Mouse (Mus musculus): Measurements from ENCODE around the gene Ndrg4. TPM values are rescaled to one million over a fixed set of nuclear protein-coding genes. Genes with fewer than 3 reads are reported as not detected.

The Ndrg4 gene
- polyA plus RNA-seq, 1 experiment from 2014 or later = 10.1 TPM

- ATAC-seq = no peak
- no peaks in the 10 kb centered on the region for H3K4me1 ChIP-seq (ENCODE audit: insufficient read depth, low read depth, low read length)
- no peaks in the 10 kb centered on the region for H3K9me3 ChIP-seq (ENCODE audit: low read length)
- 82% methylated on average over 6 of the region's 6 CpGs for WGBS
- no peak overlapping the region for H3K4me2 ChIP-seq (replicated peaks; ENCODE audit: low read depth, low read length)
- peaks cover 11% of the 10 kb centered on the region for H3K27me3 ChIP-seq (replicated peaks; ENCODE audit: insufficient read depth, low read length)
- no peak overlapping the region for H3K4me3 ChIP-seq (ENCODE audit: low read depth, low read length)
- DNase-seq (ENCODE audit: low spot score) = no peak
- H3K9ac ChIP-seq (replicated peaks; ENCODE audit: low read depth) = no peak overlapping the region
- no peaks in the 10 kb centered on the region for H3K36me3 ChIP-seq (ENCODE audit: insufficient read depth, low read length)
- no peak for TF ChIP-seq EP300 (IDR thresholded peaks at IDR 0.05)
- no peak for TF ChIP-seq CTCF (IDR thresholded peaks at IDR 0.05)
- no peak overlapping the region for H3K27ac ChIP-seq (ENCODE audit: low read length)
These were observed 4.9 kb upstream of the Ndrg4 start for GRCm38 (mm10) chr8:95671861-95672260.

GRCm38 (mm10) chr8:95672811-95673210 lies 4.0 kb upstream of the Ndrg4 start:
- Histone ChIP-seq H3K4me1 (ENCODE audit: insufficient read depth, low read depth, low read length) (0 out of 2 replicates have a peak, but pooled peaks cover 7% of the 10 kb centered on the region), H3K9ac (replicated peaks; ENCODE audit: low read depth) (no peak overlapping the region), H3K27me3 (replicated peaks; ENCODE audit: insufficient read depth, low read length) (peaks cover 20% of the 10 kb centered on the region), H3K27ac (ENCODE audit: low read length) (no peak overlapping the region), H3K4me3 (ENCODE audit: low read depth, low read length) (no peak overlapping the region), H3K36me3 (ENCODE audit: insufficient read depth, low read length) (no peaks in the 10 kb centered on the region), H3K4me2 (replicated peaks; ENCODE audit: low read depth, low read length) (no peak overlapping the region), H3K9me3 (ENCODE audit: low read length) (no peaks in the 10 kb centered on the region)
- ATAC-seq (no peak), DNase-seq (ENCODE audit: low spot score) (no peak)
- TF ChIP-seq EP300 (IDR thresholded peaks at IDR 0.05) = no peak
- TF ChIP-seq CTCF (IDR thresholded peaks at IDR 0.05) = no peak
- WGBS = 67% methylated on average over 5 of the region's 5 CpGs

DNA sequence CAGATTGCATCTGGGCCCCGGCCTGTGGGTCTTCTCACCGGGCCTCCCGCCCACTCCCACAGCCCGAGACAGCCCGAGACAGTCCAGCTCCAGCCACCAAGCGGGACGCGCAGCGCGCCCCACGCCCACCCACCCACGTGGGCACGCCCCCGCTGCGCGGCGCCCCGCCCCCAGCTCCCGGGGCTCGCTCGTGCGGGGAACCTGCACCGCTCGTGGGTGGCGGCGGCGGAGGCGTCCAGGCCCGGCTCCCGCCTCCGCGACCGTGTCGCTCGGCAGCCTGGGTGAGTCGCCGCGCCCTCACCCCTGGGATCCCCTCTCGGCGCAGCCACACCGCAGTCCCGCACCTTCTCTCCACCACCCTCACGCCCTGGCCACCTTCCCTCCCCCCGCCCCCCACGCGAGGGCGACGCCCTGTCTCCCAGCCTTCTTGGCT lies 827 bp downstream of the Ndrg4 start:
- H3K27me3 ChIP-seq (replicated peaks; ENCODE audit: insufficient read depth, low read length) = peaks cover 33% of the 10 kb centered on the region
- no peak for DNase-seq (ENCODE audit: low spot score)
- 0 out of 2 replicates have a peak overlapping the region, but pooled peaks have one; percentile 16 for H3K9ac ChIP-seq (replicated peaks; ENCODE audit: low read depth)
- WGBS = 2% methylated on average over 9 of the region's 48 CpGs
- no peaks in the 10 kb centered on the region for H3K9me3 ChIP-seq (ENCODE audit: low read length)
- H3K27ac ChIP-seq (ENCODE audit: low read length) = no peak overlapping the region
- peak overlapping the region; percentile 45 for H3K4me3 ChIP-seq (ENCODE audit: low read depth, low read length)
- H3K4me2 ChIP-seq (replicated peaks; ENCODE audit: low read depth, low read length) = peak overlapping the region; percentile 92
- peak; percentile 54 for ATAC-seq
- H3K36me3 ChIP-seq (ENCODE audit: insufficient read depth, low read length) = no peaks in the 10 kb centered on the region
- 0 out of 2 replicates have a peak, but pooled peaks cover 7% of the 10 kb centered on the region for H3K4me1 ChIP-seq (ENCODE audit: insufficient read depth, low read depth, low read length)
- TF ChIP-seq CTCF (IDR thresholded peaks at IDR 0.05) (no peak), EP300 (IDR thresholded peaks at IDR 0.05) (no peak)

DNA sequence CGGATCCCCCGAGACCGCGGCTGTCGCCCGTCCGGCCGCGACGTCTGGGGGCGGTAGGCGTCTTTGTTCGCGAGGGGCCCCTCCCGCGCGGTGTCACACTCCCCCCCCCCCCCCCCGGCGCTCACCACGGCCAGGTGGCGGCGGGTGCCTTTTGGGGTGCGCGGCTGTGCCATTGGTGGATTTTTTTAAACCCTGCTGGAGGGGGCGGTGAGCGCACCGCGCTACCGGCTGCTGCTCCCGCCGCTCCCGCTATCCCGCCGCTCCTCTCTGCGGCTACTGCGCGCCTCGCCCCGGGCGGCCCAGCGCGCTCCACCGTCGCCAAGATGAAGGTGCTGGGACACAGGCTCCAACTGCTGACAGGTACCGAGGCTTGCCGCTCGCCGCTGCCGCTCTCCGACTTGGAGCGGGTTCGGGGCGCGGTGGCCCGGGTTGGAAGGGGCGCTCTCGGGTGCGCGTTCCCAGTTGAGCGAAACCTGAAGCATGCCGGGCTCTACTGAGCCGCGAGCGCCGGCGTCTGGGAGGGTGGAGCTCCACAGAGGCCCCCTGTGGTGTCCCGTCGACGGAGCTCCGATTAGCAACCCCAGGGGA lies 1.3 kb downstream of the Ndrg4 start:
- peak overlapping the region; percentile 92 for H3K4me2 ChIP-seq (replicated peaks; ENCODE audit: low read depth, low read length)
- H3K9ac ChIP-seq (replicated peaks; ENCODE audit: low read depth) = 0 out of 2 replicates have a peak overlapping the region, but pooled peaks have one; percentile 16
- 0 out of 2 replicates have a peak, but pooled peaks cover 7% of the 10 kb centered on the region for H3K4me1 ChIP-seq (ENCODE audit: insufficient read depth, low read depth, low read length)
- DNase-seq (ENCODE audit: low spot score) (no peak), ATAC-seq (peak; percentile 49)
- no peak overlapping the region for H3K27ac ChIP-seq (ENCODE audit: low read length)
- no peak for TF ChIP-seq EP300 (IDR thresholded peaks at IDR 0.05)
- H3K36me3 ChIP-seq (ENCODE audit: insufficient read depth, low read length) = no peaks in the 10 kb centered on the region
- no peaks in the 10 kb centered on the region for H3K9me3 ChIP-seq (ENCODE audit: low read length)
- H3K4me3 ChIP-seq (ENCODE audit: low read depth, low read length) = peak overlapping the region; percentile 45
- under 1% methylated on average over 59 of the region's 70 CpGs for WGBS
- peaks cover 33% of the 10 kb centered on the region for H3K27me3 ChIP-seq (replicated peaks; ENCODE audit: insufficient read depth, low read length)

DNA sequence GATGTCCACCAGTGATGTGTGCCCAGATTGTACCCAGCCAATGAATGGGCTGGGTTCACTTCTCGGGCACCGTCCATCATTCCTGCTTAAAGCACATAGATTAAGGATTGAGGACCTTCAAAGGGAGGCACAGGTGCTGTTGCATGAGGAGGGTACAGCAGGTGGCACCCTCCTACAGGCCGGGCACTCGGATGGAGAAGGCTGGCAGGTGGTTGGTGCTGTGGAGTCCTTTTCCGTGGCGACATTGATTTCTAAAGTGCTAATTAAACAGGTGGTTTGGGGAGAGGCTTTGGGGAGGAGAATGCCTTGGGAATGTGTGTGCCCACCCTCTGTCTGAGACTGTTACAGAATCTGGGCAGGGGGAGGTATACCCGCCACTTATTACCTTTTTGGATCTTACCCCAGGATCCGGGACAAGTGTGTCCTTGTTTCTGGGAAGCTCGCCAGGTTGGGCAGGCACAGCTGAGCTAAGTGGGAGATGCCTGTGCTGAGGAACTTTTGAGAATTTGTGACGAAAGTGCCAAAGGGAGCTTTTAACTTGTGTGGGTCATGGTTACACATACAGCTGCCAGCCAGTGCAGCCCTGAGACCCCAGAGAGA lies 11.4 kb downstream of the Ndrg4 start:
- Histone ChIP-seq H3K9me3 (ENCODE audit: low read length) (no peaks in the 10 kb centered on the region), H3K4me2 (replicated peaks; ENCODE audit: low read depth, low read length) (no peak overlapping the region), H3K27me3 (replicated peaks; ENCODE audit: insufficient read depth, low read length) (no peaks in the 10 kb centered on the region), H3K4me3 (ENCODE audit: low read depth, low read length) (no peak overlapping the region), H3K9ac (replicated peaks; ENCODE audit: low read depth) (no peak overlapping the region), H3K27ac (ENCODE audit: low read length) (no peak overlapping the region), H3K36me3 (ENCODE audit: insufficient read depth, low read length) (no peaks in the 10 kb centered on the region), H3K4me1 (ENCODE audit: insufficient read depth, low read depth, low read length) (no peaks in the 10 kb centered on the region)
- 46% methylated on average over 10 of the region's 10 CpGs for WGBS
- peak; percentile 76 for ATAC-seq
- no peak for TF ChIP-seq EP300 (IDR thresholded peaks at IDR 0.05)
- DNase-seq (ENCODE audit: low spot score) = peak; percentile 73

- DNase-seq (ENCODE audit: low spot score) = no peak
- WGBS = 68% methylated on average over 13 of the region's 13 CpGs
- Histone ChIP-seq H3K4me2 (replicated peaks; ENCODE audit: low read depth, low read length) (no peak overlapping the region), H3K9ac (replicated peaks; ENCODE audit: low read depth) (no peak overlapping the region), H3K36me3 (ENCODE audit: insufficient read depth, low read length) (no peaks in the 10 kb centered on the region), H3K27me3 (replicated peaks; ENCODE audit: insufficient read depth, low read length) (0 out of 2 replicates have a peak, but pooled peaks cover 6% of the 10 kb centered on the region), H3K4me3 (ENCODE audit: low read depth, low read length) (no peak overlapping the region), H3K4me1 (ENCODE audit: insufficient read depth, low read depth, low read length) (no peaks in the 10 kb centered on the region), H3K27ac (ENCODE audit: low read length) (no peak overlapping the region), H3K9me3 (ENCODE audit: low read length) (no peaks in the 10 kb centered on the region)
- no peak for ATAC-seq
- TF ChIP-seq CTCF (IDR thresholded peaks at IDR 0.05) (no peak), EP300 (IDR thresholded peaks at IDR 0.05) (no peak)
These were observed 14.3 kb downstream of the Ndrg4 start for GRCm38 (mm10) chr8:95690929-95691541.

Data from lung, postnatal 0 days (tissue).